Mouse (Mus musculus) cerebellum, adult 11-12 months (tissue): Measurements from ENCODE around the gene Dscam.

Source experiments
- DNase-seq: peaks from one replicate; pipeline ENCODE4 v3.0.0; 2022

The Dscam gene

GRCm38 (mm10) chr16:96700551-96700950 lies 470.0 kb downstream of the Dscam start:
- DNase-seq: no peak

GRCm38 (mm10) chr16:96695882-96696281 lies 474.7 kb downstream of the Dscam start:
- DNase-seq: no peak

- DNase-seq: no peak
Observed at GRCm38 (mm10) chr16:96691576-96691975, 479.0 kb downstream of the Dscam start.

- no peak for DNase-seq
Observed at GRCm38 (mm10) chr16:96690052-96690451, 480.5 kb downstream of the Dscam start.

- no peak for DNase-seq
Observed at GRCm38 (mm10) chr16:96689419-96689818, 481.1 kb downstream of the Dscam start.

GRCm38 (mm10) chr16:96685065-96685464 lies 485.5 kb downstream of the Dscam start:
- no peak for DNase-seq

GRCm38 (mm10) chr16:96684581-96684980 lies 486.0 kb downstream of the Dscam start:
- peak; percentile 38 for DNase-seq

- no peak for DNase-seq
Observed at GRCm38 (mm10) chr16:96682289-96682972, 488.1 kb downstream of the Dscam start.

GRCm38 (mm10) chr16:96679981-96680380 lies 490.6 kb downstream of the Dscam start:
- no peak for DNase-seq

GRCm38 (mm10) chr16:96677471-96677870 lies 493.1 kb downstream of the Dscam start:
- no peak for DNase-seq

GRCm38 (mm10) chr16:96676663-96677062 lies 493.9 kb downstream of the Dscam start:
- DNase-seq: no peak

GRCm38 (mm10) chr16:96673191-96673847 lies 497.2 kb downstream of the Dscam start:
- DNase-seq: no peak

- no peak for DNase-seq
Observed at GRCm38 (mm10) chr16:96671603-96672374, 498.8 kb downstream of the Dscam start.

GRCm38 (mm10) chr16:96669706-96670105 lies 500.8 kb downstream of the Dscam start:
- no peak for DNase-seq

GRCm38 (mm10) chr16:96668478-96668877 lies 502.1 kb downstream of the Dscam start:
- DNase-seq: no peak

GRCm38 (mm10) chr16:96661073-96661472 lies 509.5 kb downstream of the Dscam start:
- DNase-seq: no peak

- no peak for DNase-seq
Observed at GRCm38 (mm10) chr16:96659275-96659674, 511.3 kb downstream of the Dscam start.

GRCm38 (mm10) chr16:96655548-96655947 lies 515.0 kb downstream of the Dscam start:
- no peak for DNase-seq

GRCm38 (mm10) chr16:96654054-96654453 lies 516.5 kb downstream of the Dscam start:
- DNase-seq: no peak

GRCm38 (mm10) chr16:96651444-96651843 lies 519.1 kb downstream of the Dscam start:
- DNase-seq: no peak

GRCm38 (mm10) chr16:96640101-96640500 lies 530.5 kb downstream of the Dscam start:
- no peak for DNase-seq

- DNase-seq: no peak
Observed at GRCm38 (mm10) chr16:96635916-96636315, 534.6 kb downstream of the Dscam start.

- DNase-seq: no peak
Observed at GRCm38 (mm10) chr16:96634791-96635143, 535.8 kb downstream of the Dscam start.
